Mouse (Mus musculus) CH12.LX (cell line): Measurements from ENCODE around the gene Cask.

Source experiments
- CTCF ChIP-seq, 2 experiments: IDR thresholded peaks in 1 of 2; conservative IDR thresholded peaks in 1 of 2; 2 replicates each; pipeline ENCODE4 v1.5.1; 2011 to 2012; ENCODE audit warnings: low read depth in 2 of 2, low read length in 2 of 2, improper control_type of control experiment in 1 of 2, inconsistent platforms in 1 of 2, mild to moderate bottlenecking in 1 of 2, moderate library complexity in 1 of 2
- NELFE ChIP-seq: IDR thresholded peaks from 2 replicates; pipeline ENCODE4 v1.6.1; 2011; ENCODE audit warnings: low read depth, low read length, improper control_type of control experiment
- POLR2A ChIP-seq: IDR thresholded peaks from 2 replicates; pipeline ENCODE4 v1.6.1; 2011; ENCODE audit warnings: low read depth, mild to moderate bottlenecking, improper control_type of control experiment, low read length

DNA sequence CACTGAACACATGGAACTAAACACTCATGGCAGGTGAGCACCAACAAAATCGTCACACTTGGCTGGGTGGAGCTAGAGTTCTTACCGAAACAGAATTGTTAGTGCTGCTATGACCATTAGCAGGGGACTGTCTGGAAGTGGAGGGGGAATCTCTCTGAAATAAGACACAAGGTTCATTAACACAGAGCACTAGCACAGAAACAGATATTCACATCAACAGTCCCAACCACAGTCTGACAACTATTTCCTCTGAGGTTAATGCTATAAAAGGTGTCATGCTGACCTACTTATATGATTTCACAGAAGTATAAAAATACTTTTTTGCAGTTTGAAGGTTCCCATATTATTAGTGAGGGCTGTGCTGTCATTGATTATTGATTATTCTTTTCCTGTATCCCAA, 298.9 kb downstream of the Cask start:
- no peak for TF ChIP-seq NELFE
- TF ChIP-seq CTCF (conservative IDR thresholded peaks at IDR 0.05 in 1 of 2, IDR thresholded peaks at IDR 0.05 in 1 of 2; ENCODE audit: low read depth in 2 of 2, low read length in 2 of 2) = no peak
- no peak for TF ChIP-seq POLR2A
